ENCODE assay signal across 9 mouse cellular contexts in the genomic region with DNA sequence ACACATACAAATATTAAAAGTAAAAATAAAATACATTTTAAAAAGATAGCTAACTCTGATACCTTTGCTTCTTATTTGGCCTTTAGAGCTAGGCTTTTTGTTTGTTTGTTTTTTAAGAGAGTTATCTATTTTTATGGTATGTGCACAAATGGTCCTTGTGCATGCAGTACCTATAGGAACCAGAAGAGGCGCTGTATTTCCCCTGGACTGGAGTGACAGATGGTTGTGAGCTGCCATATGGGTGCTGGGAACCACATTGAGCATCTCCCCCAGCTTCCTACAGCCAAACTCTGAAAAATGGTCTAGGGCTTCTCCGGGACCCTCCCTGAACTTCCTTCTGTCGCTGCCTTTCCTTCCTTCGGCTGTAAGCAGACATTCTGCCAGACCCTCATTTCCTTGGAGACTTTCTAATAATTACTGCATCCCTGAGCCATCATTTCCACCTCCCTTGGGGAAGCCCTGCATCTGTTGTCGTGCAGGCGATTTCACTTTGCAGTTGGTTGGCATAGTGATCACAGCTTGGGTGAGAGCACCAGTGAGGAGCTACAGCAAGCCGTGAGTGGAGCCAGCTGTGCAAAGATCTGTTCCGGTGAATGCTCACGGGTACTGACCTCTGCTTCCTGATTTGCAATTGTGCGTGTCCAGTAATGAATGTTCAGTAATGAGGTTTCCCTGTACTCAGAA. TPM values are rescaled to one million over a fixed set of nuclear protein-coding genes. Genes with fewer than 3 reads are reported as not detected.
DNase-seq lines count a peak whose midpoint lies in the region; ATAC-seq and TF ChIP-seq lines count a peak whose summit lies in the region.
"Had no signal": no experiment of that assay in that cellular context is flagged by ENCODE, and none has a peak within 500 bp of the region (broad histone marks: within the 10 kb centered on the region; RNA-seq: fewer than 3 reads in every experiment).

No protein-coding gene starts in this region.

- H3K4me2 ChIP-seq in forebrain, postnatal 0 days (ENCODE audit: low read depth) = no peak overlapping the region

- H3K4me1 ChIP-seq in forebrain, postnatal 0 days (ENCODE audit: insufficient read depth) = 0 out of 2 replicates have a peak, but pooled peaks cover 3% of the 10 kb centered on the region

- DNase-seq in right cerebral cortex, postnatal 10 days (ENCODE audit: low spot score in 2 of 2) = peak; percentile 56 to 71
- DNase-seq in right cerebral cortex, adult 2 months (ENCODE audit: low spot score in 2 of 2) = no peak
- peak; percentile 68 for DNase-seq in forebrain, postnatal 0 days
- peak; percentile 64 for DNase-seq in kidney, postnatal 14 days
- no peak for DNase-seq in gastrocnemius, postnatal 14 days
- DNase-seq in yolk sac, embryonic 10.5 days (ENCODE audit: low spot score) = no peak
- no peak for DNase-seq in urinary bladder, adult 18-20 months (ENCODE audit: low spot score in 2 of 2)
- DNase-seq: right cerebral cortex, postnatal 14 days had no signal

- WGBS in forebrain, postnatal 0 days = 43% methylated on average over 10 of the region's 10 CpGs

- 0 out of 2 replicates have a peak overlapping the region, but pooled peaks have one; percentile 15 for H3K27ac ChIP-seq in forebrain, postnatal 0 days (ENCODE audit: low read depth, low read length)
- H3K27ac ChIP-seq: macrophage had no signal

- no peaks in the 10 kb centered on the region for H3K36me3 ChIP-seq in forebrain, postnatal 0 days (ENCODE audit: insufficient read depth)

- peak; percentile 57 for TF ChIP-seq CTCF in forebrain, postnatal 0 days (IDR thresholded peaks at IDR 0.05; ENCODE audit: low read depth)

- H3K9me3 ChIP-seq in forebrain, postnatal 0 days (ENCODE audit: low read length) = 0 out of 2 replicates have a peak, but pooled peaks cover 6% of the 10 kb centered on the region

- H3K27me3 ChIP-seq in forebrain, postnatal 0 days (ENCODE audit: insufficient read depth, low read length) = no peaks in the 10 kb centered on the region

- ATAC-seq in forebrain, postnatal 0 days = peak; percentile 78

- intact Hi-C loops in gastrocnemius, postnatal 14 days (cut with DNase I; ENCODE audit: low total_unique reads) = no loop called here

- no peak overlapping the region for H3K9ac ChIP-seq in forebrain, postnatal 0 days

- H3K4me3 ChIP-seq in forebrain, postnatal 0 days (ENCODE audit: low read depth, low read length) = no peak overlapping the region

RNA-seq across cellular contexts. Expression of gene Scn11a, which starts 27.2 kb away (rescaled TPM):
- 0.46 and 0.57 TPM in 2 replicates for total RNA-seq in forebrain, postnatal 0 days (2014; rRNA removed)
- polyA plus RNA-seq in forebrain, postnatal 0 days (2015; fragmentation: Nextera tagmentation; extraction: Ambion mirVana) = 0.05 and 0.21 TPM in 2 replicates
- total RNA-seq in gastrocnemius, postnatal 14 days (2021) = not detected
- polyA plus RNA-seq: macrophage had no signal

RNA-seq across cellular contexts. Expression of gene Wdr48, which starts 42.2 kb away (rescaled TPM):
- total RNA-seq in forebrain, postnatal 0 days (2014; rRNA removed) = 80.3 and 83.2 TPM in 2 replicates
- polyA plus RNA-seq in forebrain, postnatal 0 days (2015; fragmentation: Nextera tagmentation; extraction: Ambion mirVana) = 41.1 and 47.9 TPM in 2 replicates
- 10 to 100 TPM; 11.2 to 11.4 TPM for total RNA-seq in gastrocnemius, postnatal 14 days (2021)

Comparison
In these comparisons a context has a peak if more than half of its experiments do, and no peak if none do; other contexts are left out.
1. DNase-seq: peak in right cerebral cortex, postnatal 10 days (2 of 2), forebrain, postnatal 0 days (single experiment) and kidney, postnatal 14 days (single experiment); none in right cerebral cortex, adult 2 months (0 of 2), gastrocnemius, postnatal 14 days (single experiment), yolk sac, embryonic 10.5 days (single experiment) and urinary bladder, adult 18-20 months (0 of 2).